Comparison of ENCODE assay signal across 8 mouse cellular contexts in the genomic region with DNA sequence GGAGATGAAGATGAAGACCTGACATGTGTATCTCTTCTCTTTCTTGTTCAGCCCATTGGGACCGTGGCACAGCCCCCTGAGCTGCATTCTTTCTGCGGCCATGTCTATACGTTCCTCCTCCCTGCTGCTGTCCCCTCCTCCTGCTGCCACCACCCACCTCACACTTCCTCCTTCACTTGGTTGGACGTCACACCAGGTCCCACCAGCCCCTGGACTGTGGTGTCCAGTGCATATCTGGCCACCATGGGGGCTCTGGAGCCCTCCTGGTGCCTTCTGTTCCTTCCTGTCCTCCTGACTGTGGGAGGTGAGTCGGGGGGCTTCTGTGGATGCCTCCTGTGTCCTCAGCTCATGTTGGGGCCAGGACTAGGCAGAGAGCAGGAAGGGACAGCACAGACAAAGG. TPM values are rescaled to one million over a fixed set of nuclear protein-coding genes. Genes with fewer than 3 reads are reported as not detected.
DNase-seq lines count a peak whose midpoint lies in the region; ATAC-seq and TF ChIP-seq lines count a peak whose summit lies in the region.

Gene Tyrobp, plus strand, starts transcription at position 165 of the 400 bp plus-strand sequence.

- no peak within 1 kb of the TSS for H3K27ac ChIP-seq in heart, embryonic 11.5 days (ENCODE audit: low read depth, low read length)
- H3K27ac ChIP-seq in heart, postnatal 0 days (ENCODE audit: low read depth), result no peak within 1 kb of the TSS; the same call in 1 of the 2 replicates
- no peak within 1 kb of the TSS for H3K27ac ChIP-seq in midbrain, embryonic 13.5 days

- H3K4me3 ChIP-seq in heart, embryonic 11.5 days (ENCODE audit: low read depth, low read length), result no peak within 1 kb of the TSS
- no peak within 1 kb of the TSS for H3K4me3 ChIP-seq in heart, postnatal 0 days (ENCODE audit: low read depth, low read length)
- H3K4me3 ChIP-seq in midbrain, embryonic 13.5 days (replicated peaks), result no peak within 1 kb of the TSS

- H3K27me3 ChIP-seq in heart, embryonic 11.5 days (ENCODE audit: control insufficient read depth, insufficient read depth, low read length), result no peaks in the 10 kb centered on the region
- no peaks in the 10 kb centered on the region; the same call in 1 of the 2 replicates for H3K27me3 ChIP-seq in heart, postnatal 0 days (ENCODE audit: control insufficient read depth, insufficient read depth, low read length)
- H3K27me3 ChIP-seq in midbrain, embryonic 13.5 days, result no peaks in the 10 kb centered on the region

- no peak for TF ChIP-seq CTCF in heart, postnatal 0 days (IDR thresholded peaks at IDR 0.05; ENCODE audit: low read depth)

- 51% methylated on average over 5 of the region's 5 CpGs for WGBS in heart, embryonic 11.5 days (ENCODE audit: insufficient replicate concordance)
- WGBS in heart, postnatal 0 days, result 44% methylated on average over 5 of the region's 5 CpGs
- 69% methylated on average over 5 of the region's 5 CpGs for WGBS in midbrain, embryonic 13.5 days

- H3K4me2 ChIP-seq in heart, embryonic 11.5 days, result no peak within 1 kb of the TSS
- H3K4me2 ChIP-seq in heart, postnatal 0 days (ENCODE audit: low read depth, low read length), result no peak within 1 kb of the TSS
- no peak within 1 kb of the TSS for H3K4me2 ChIP-seq in midbrain, embryonic 13.5 days (replicated peaks)

- no peak for TF ChIP-seq EP300 in heart, postnatal 0 days (IDR thresholded peaks at IDR 0.05; ENCODE audit: low read depth)

- H3K9ac ChIP-seq in heart, embryonic 11.5 days (ENCODE audit: low read depth, low read length), result no peak within 1 kb of the TSS
- H3K9ac ChIP-seq in heart, postnatal 0 days (replicated peaks; ENCODE audit: low read depth, low read length), result no peak within 1 kb of the TSS
- no peak within 1 kb of the TSS for H3K9ac ChIP-seq in midbrain, embryonic 13.5 days (replicated peaks)

- no peaks in the 10 kb centered on the region for H3K9me3 ChIP-seq in heart, embryonic 11.5 days (replicated peaks; ENCODE audit: control insufficient read depth, low read length)
- 0 out of 2 replicates have a peak, but pooled peaks cover 3% of the 10 kb centered on the region for H3K9me3 ChIP-seq in heart, postnatal 0 days (replicated peaks; ENCODE audit: control insufficient read depth, low read length)
- H3K9me3 ChIP-seq in midbrain, embryonic 13.5 days, result no peaks in the 10 kb centered on the region

- DNase-seq in heart, adult 18-20 months, result peak; percentile 33 to 67
- no peak for DNase-seq in adrenal gland, postnatal 36 days
- no peak for DNase-seq in heart, postnatal 0 days (ENCODE audit: low spot score)
- DNase-seq in left cerebral cortex, postnatal 25 days (ENCODE audit: low spot score in 2 of 2), result no peak
- DNase-seq in c-Kit-positive CD71-positive TER-119-positive erythroid progenitor cells, embryonic 14.5 days (ENCODE audit: low spot score), result no peak
- no peak for DNase-seq in cerebellum, postnatal 25 days

- no peaks in the 10 kb centered on the region for H3K36me3 ChIP-seq in heart, embryonic 11.5 days (ENCODE audit: control insufficient read depth, insufficient read depth, low read length)
- no peaks in the 10 kb centered on the region for H3K36me3 ChIP-seq in heart, postnatal 0 days (replicated peaks; ENCODE audit: control insufficient read depth, insufficient read depth, low read length)
- H3K36me3 ChIP-seq in midbrain, embryonic 13.5 days, result no peaks in the 10 kb centered on the region

- intact Hi-C loops in left cerebral cortex, postnatal 25 days (cut with DNase I), result no loop called here

- ATAC-seq in heart, embryonic 11.5 days (replicated peaks; ENCODE audit: insufficient number of reproducible peaks, low FRiP score, low TSS enrichment), result no peak
- no peak for ATAC-seq in heart, postnatal 0 days (ENCODE audit: insufficient read depth, low read depth)
- ATAC-seq in midbrain, embryonic 13.5 days, result no peak

- no peaks in the 10 kb centered on the region for H3K4me1 ChIP-seq in heart, embryonic 11.5 days (ENCODE audit: control insufficient read depth, insufficient read depth, low read length)
- no peaks in the 10 kb centered on the region for H3K4me1 ChIP-seq in heart, postnatal 0 days (ENCODE audit: control insufficient read depth, insufficient read depth)
- H3K4me1 ChIP-seq in midbrain, embryonic 13.5 days (replicated peaks), result no peaks in the 10 kb centered on the region

RNA-seq across cellular contexts. Expression of gene Tyrobp, which starts in this region (rescaled TPM):
- 10 to 100 TPM; 18.9 to 22.2 TPM for total RNA-seq in heart, adult 18-20 months (2021)
- polyA plus RNA-seq in heart, embryonic 11.5 days (2014; fragmentation: Nextera tagmentation; extraction: Ambion mirVana), result 8.9 and 9.2 TPM in 2 replicates
- total RNA-seq in adrenal gland, postnatal 36 days (2021), result 10 to 100 TPM; 22.5 to 35.7 TPM
- 15.2 and 31.2 TPM in 2 replicates for total RNA-seq in heart, postnatal 0 days (2014; rRNA removed; ENCODE audit: low replicate concordance)
- 30.4 and 35.8 TPM in 2 replicates for polyA plus RNA-seq in heart, postnatal 0 days (2015; fragmentation: Nextera tagmentation; extraction: Ambion mirVana)
- 10 to 100 TPM; 28.7 to 29.8 TPM for total RNA-seq in left cerebral cortex, postnatal 25 days (2021)
- 21.0 and 23.8 TPM in 2 replicates for polyA plus RNA-seq in midbrain, embryonic 13.5 days (2015; fragmentation: Nextera tagmentation; extraction: Ambion mirVana)

Comparison
In these comparisons a context has a peak if more than half of its experiments do, and no peak if none do; other contexts are left out.
1. DNase-seq: peak in heart, adult 18-20 months (2 of 2); none in adrenal gland, postnatal 36 days (0 of 2), heart, postnatal 0 days (single experiment), left cerebral cortex, postnatal 25 days (0 of 2), c-Kit-positive CD71-positive TER-119-positive erythroid progenitor cells, embryonic 14.5 days (single experiment) and cerebellum, postnatal 25 days (0 of 2).